ENCODE assay signal across 26 mouse cellular contexts in the genomic region with DNA sequence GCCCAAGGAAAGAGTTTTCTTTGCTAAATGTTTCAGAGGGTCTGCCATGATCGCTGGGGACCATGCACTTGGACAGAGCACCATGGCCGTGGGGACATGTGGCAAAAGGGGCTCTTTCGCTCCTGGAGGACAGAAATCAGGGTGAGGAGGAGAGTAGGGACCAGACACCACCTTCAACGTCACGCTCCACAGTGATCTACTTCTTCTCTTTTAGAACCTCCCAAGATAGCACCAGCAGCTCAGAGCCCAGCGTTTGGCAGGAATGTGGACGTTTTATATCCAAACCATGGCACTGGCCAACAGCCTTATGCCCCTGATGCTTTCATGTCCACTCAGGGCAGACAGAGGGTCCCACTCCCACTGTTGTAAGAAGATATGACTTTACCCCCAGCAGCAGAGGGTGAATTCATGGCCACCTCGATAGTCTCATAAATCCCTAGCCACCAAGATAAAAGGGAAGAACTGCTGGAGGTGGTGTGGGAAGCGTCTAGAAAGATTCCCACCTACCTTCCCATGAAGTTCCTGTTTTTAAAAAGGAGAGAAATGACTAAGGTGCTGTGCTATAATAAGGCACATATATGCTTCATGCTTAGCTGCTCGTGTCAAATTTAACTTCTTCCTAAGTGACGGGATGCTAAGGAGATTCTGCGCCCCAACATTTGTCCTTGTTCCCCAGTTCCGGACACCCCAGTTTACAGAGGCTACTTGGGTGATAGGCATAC. TPM values are rescaled to one million over a fixed set of nuclear protein-coding genes. Genes with fewer than 3 reads are reported as not detected.
DNase-seq lines count a peak whose midpoint lies in the region; ATAC-seq and TF ChIP-seq lines count a peak whose summit lies in the region.
"Had no signal": no experiment of that assay in that cellular context is flagged by ENCODE, and none has a peak within 500 bp of the region (broad histone marks: within the 10 kb centered on the region; RNA-seq: fewer than 3 reads in every experiment).

No protein-coding gene starts in this region.

- no peak for TF ChIP-seq CTCF in cortical plate, adult 2 months (IDR thresholded peaks at IDR 0.05; ENCODE audit: extremely low read depth, insufficient read depth, low read length)

- DNase-seq in heart, embryonic 10.5 days (ENCODE audit: low spot score) = peak; percentile 27
- DNase-seq in heart, adult 11 months = no peak
- peak; percentile 35 for DNase-seq in right cerebral cortex, adult 18-20 months
- DNase-seq in right cerebral cortex, postnatal 14 days = no peak
- DNase-seq: adrenal gland, adult 2 months; adrenal gland, postnatal 14 days; cerebellum, adult 11-12 months; cerebellum, adult 8-10 months; cerebellum, postnatal 10 days; cerebellum, postnatal 36 days; forebrain, postnatal 0 days; gastrocnemius, postnatal 10 days; gastrocnemius, postnatal 36 days; heart, postnatal 10 days; heart, postnatal 36 days had no signal

- H3K4me1 ChIP-seq in heart, embryonic 10.5 days = no peaks in the 10 kb centered on the region
- peaks cover 2% of the 10 kb centered on the region; the same call in 1 of the 2 replicates for H3K4me1 ChIP-seq in cortical plate, adult 2 months (ENCODE audit: control insufficient read depth, insufficient read depth, low read length)
- no peaks in the 10 kb centered on the region; the same call in 1 of the 2 replicates for H3K4me1 ChIP-seq in midbrain, embryonic 16.5 days (ENCODE audit: control insufficient read depth, insufficient read depth, low read length)
- H3K4me1 ChIP-seq: heart, embryonic 12.5 days; heart, embryonic 15.5 days; intestine, embryonic 15.5 days had no signal

- 85% methylated on average over 13 of the region's 13 CpGs for WGBS in heart, embryonic 10.5 days
- WGBS in midbrain, embryonic 16.5 days = 94% methylated on average over 13 of the region's 13 CpGs

- no peak for TF ChIP-seq POLR2A in cortical plate, adult 2 months (IDR thresholded peaks at IDR 0.05; ENCODE audit: extremely low read depth, insufficient read depth, low read length)

- no peak overlapping the region for H3K4me2 ChIP-seq in midbrain, embryonic 16.5 days (ENCODE audit: low read length)
- H3K4me2 ChIP-seq: heart, embryonic 12.5 days; heart, embryonic 15.5 days; hindbrain, embryonic 13.5 days; intestine, embryonic 15.5 days had no signal

- H3K27me3 ChIP-seq in heart, embryonic 10.5 days (ENCODE audit: insufficient read depth, poor library complexity, severe bottlenecking) = no peaks in the 10 kb centered on the region
- H3K27me3 ChIP-seq in midbrain, embryonic 16.5 days (ENCODE audit: control insufficient read depth, insufficient read depth, low read depth, low read length) = no peaks in the 10 kb centered on the region
- H3K27me3 ChIP-seq: heart, embryonic 12.5 days; heart, embryonic 15.5 days; hindbrain, embryonic 13.5 days; intestine, embryonic 15.5 days had no signal

- H3K9me3 ChIP-seq in heart, embryonic 10.5 days = no peaks in the 10 kb centered on the region
- no peaks in the 10 kb centered on the region for H3K9me3 ChIP-seq in midbrain, embryonic 16.5 days (replicated peaks; ENCODE audit: control insufficient read depth, low read length, poor library complexity, severe bottlenecking)
- H3K9me3 ChIP-seq: forebrain, embryonic 10.5 days; heart, embryonic 12.5 days; heart, embryonic 15.5 days; hindbrain, embryonic 10.5 days; hindbrain, embryonic 13.5 days; intestine, embryonic 15.5 days had no signal

- ATAC-seq in midbrain, embryonic 16.5 days = no peak
- ATAC-seq: CD4-positive, CD25-positive, alpha-beta regulatory T cell, adult 4 months; forebrain, embryonic 14.5 days; forebrain, postnatal 0 days; hindbrain, embryonic 16.5 days; intestine, embryonic 15.5 days had no signal

- no peak overlapping the region for H3K27ac ChIP-seq in heart, embryonic 10.5 days
- peak overlapping the region; percentile 77 for H3K27ac ChIP-seq in cortical plate, adult 2 months (ENCODE audit: insufficient read depth, low read length)
- no peak overlapping the region for H3K27ac ChIP-seq in midbrain, embryonic 16.5 days (ENCODE audit: low read length)
- H3K27ac ChIP-seq: forebrain, embryonic 10.5 days; heart, embryonic 15.5 days; hindbrain, embryonic 10.5 days; hindbrain, embryonic 13.5 days; intestine, embryonic 15.5 days had no signal

- no peak overlapping the region for H3K9ac ChIP-seq in midbrain, embryonic 16.5 days (ENCODE audit: low read depth, low read length)
- H3K9ac ChIP-seq: forebrain, postnatal 0 days; heart, embryonic 12.5 days; heart, embryonic 15.5 days; hindbrain, embryonic 13.5 days; intestine, embryonic 15.5 days had no signal

- no peak overlapping the region for H3K4me3 ChIP-seq in heart, embryonic 10.5 days
- no peak overlapping the region for H3K4me3 ChIP-seq in cortical plate, adult 2 months (ENCODE audit: insufficient read depth, low read length)
- no peak overlapping the region for H3K4me3 ChIP-seq in midbrain, embryonic 16.5 days (ENCODE audit: low read depth, low read length)
- H3K4me3 ChIP-seq: forebrain, embryonic 10.5 days; heart, embryonic 12.5 days; heart, embryonic 15.5 days; hindbrain, embryonic 10.5 days; hindbrain, embryonic 13.5 days; intestine, embryonic 15.5 days had no signal

- no peaks in the 10 kb centered on the region for H3K36me3 ChIP-seq in heart, embryonic 10.5 days
- no peaks in the 10 kb centered on the region for H3K36me3 ChIP-seq in midbrain, embryonic 16.5 days (ENCODE audit: control insufficient read depth, insufficient read depth, low read length)
- H3K36me3 ChIP-seq: forebrain, embryonic 10.5 days; heart, embryonic 12.5 days; heart, embryonic 15.5 days; hindbrain, embryonic 10.5 days; hindbrain, embryonic 13.5 days; intestine, embryonic 15.5 days had no signal

RNA-seq across cellular contexts. Expression of a gene that starts 43.6 kb away (rescaled TPM):
- polyA plus RNA-seq in heart, embryonic 10.5 days (2016; fragmentation: Nextera tagmentation; extraction: Ambion mirVana) = 9.0 and 9.8 TPM in 2 replicates
- 25.0 and 28.3 TPM in 2 replicates for polyA plus RNA-seq in cortical plate, adult 2 months (2012; rRNA removed)
- 8.3 and 8.5 TPM in 2 replicates for polyA plus RNA-seq in midbrain, embryonic 16.5 days (2015; fragmentation: Nextera tagmentation; extraction: Ambion mirVana)

RNA-seq across cellular contexts. Expression of a gene that starts 59.0 kb away (rescaled TPM):
- 86.2 and 127 TPM in 2 replicates for polyA plus RNA-seq in heart, embryonic 10.5 days (2016; fragmentation: Nextera tagmentation; extraction: Ambion mirVana)
- polyA plus RNA-seq in cortical plate, adult 2 months (2012; rRNA removed) = 11.3 and 11.8 TPM in 2 replicates
- 54.8 and 62.7 TPM in 2 replicates for polyA plus RNA-seq in midbrain, embryonic 16.5 days (2015; fragmentation: Nextera tagmentation; extraction: Ambion mirVana)

RNA-seq across cellular contexts. Expression of a gene that starts 59.1 kb away (rescaled TPM):
- 29.1 and 35.8 TPM in 2 replicates for polyA plus RNA-seq in heart, embryonic 10.5 days (2016; fragmentation: Nextera tagmentation; extraction: Ambion mirVana)
- 15.1 and 16.0 TPM in 2 replicates for polyA plus RNA-seq in cortical plate, adult 2 months (2012; rRNA removed)
- 20.1 and 24.2 TPM in 2 replicates for polyA plus RNA-seq in midbrain, embryonic 16.5 days (2015; fragmentation: Nextera tagmentation; extraction: Ambion mirVana)

Comparison
In these comparisons a context has a peak if more than half of its experiments do, and no peak if none do; other contexts are left out.
1. DNase-seq: peak in heart, embryonic 10.5 days (single experiment) and right cerebral cortex, adult 18-20 months (single experiment); none in heart, adult 11 months (single experiment) and right cerebral cortex, postnatal 14 days (single experiment).